Mouse (Mus musculus): ENCODE data around the gene Ldlrad3.

Ldlrad3 gene

GRCm38 (mm10) chr2:102142654-102143271 lies 43.4 kb downstream of the Ldlrad3 start:
- no peak for DNase-seq

GRCm38 (mm10) chr2:102142197-102142623 lies 44.0 kb downstream of the Ldlrad3 start:
- no peak for DNase-seq

GRCm38 (mm10) chr2:102141199-102141598 lies 45.0 kb downstream of the Ldlrad3 start:
- DNase-seq = no peak

GRCm38 (mm10) chr2:102137922-102138321 lies 48.3 kb downstream of the Ldlrad3 start:
- DNase-seq = no peak

- no peak for DNase-seq
Observed at GRCm38 (mm10) chr2:102136184-102136583, 50.0 kb downstream of the Ldlrad3 start.

- DNase-seq = peak in 1 of 2 experiments; percentile 39
Observed at GRCm38 (mm10) chr2:102134510-102135262, 51.5 kb downstream of the Ldlrad3 start.

- peak in 1 of 2 experiments; percentile 35 for DNase-seq
Observed at GRCm38 (mm10) chr2:102132945-102133558, 53.1 kb downstream of the Ldlrad3 start.

- no peak for DNase-seq
Observed at GRCm38 (mm10) chr2:102130198-102130845, 55.9 kb downstream of the Ldlrad3 start.

- DNase-seq = no peak
Observed at GRCm38 (mm10) chr2:102129235-102129634, 57.0 kb downstream of the Ldlrad3 start.

GRCm38 (mm10) chr2:102128500-102129030 lies 57.6 kb downstream of the Ldlrad3 start:
- no peak for DNase-seq

GRCm38 (mm10) chr2:102127791-102128387 lies 58.3 kb downstream of the Ldlrad3 start:
- DNase-seq = no peak

- no peak for DNase-seq
Observed at GRCm38 (mm10) chr2:102127221-102127620, 59.0 kb downstream of the Ldlrad3 start.

- DNase-seq = no peak
Observed at GRCm38 (mm10) chr2:102126076-102126475, 60.1 kb downstream of the Ldlrad3 start.

- no peak for DNase-seq
Observed at GRCm38 (mm10) chr2:102125042-102125441, 61.1 kb downstream of the Ldlrad3 start.

GRCm38 (mm10) chr2:102122146-102122515 lies 64.1 kb downstream of the Ldlrad3 start:
- no peak for DNase-seq

GRCm38 (mm10) chr2:102121440-102122145 lies 64.6 kb downstream of the Ldlrad3 start:
- DNase-seq = no peak

GRCm38 (mm10) chr2:102119751-102120505 lies 66.3 kb downstream of the Ldlrad3 start:
- no peak for DNase-seq

GRCm38 (mm10) chr2:102118988-102119460 lies 67.2 kb downstream of the Ldlrad3 start:
- DNase-seq = no peak

GRCm38 (mm10) chr2:102117402-102117760 lies 68.8 kb downstream of the Ldlrad3 start:
- DNase-seq = no peak

GRCm38 (mm10) chr2:102116521-102117401 lies 69.4 kb downstream of the Ldlrad3 start:
- DNase-seq = peak; percentile 48 to 63
